Mouse (Mus musculus): ENCODE data around the gene Psmb8. TPM values are rescaled to one million over a fixed set of nuclear protein-coding genes. Genes with fewer than 3 reads are reported as not detected.
A peak's percentile ranks its signal among the peaks of the same experiment; 100 is the strongest.

Psmb8 gene
- total and polyA plus RNA-seq, 2 experiments from 2014 or later: 2.8 to 4.2 TPM

GRCm38 (mm10) chr17:34210599-34210998 lies 13.1 kb downstream of the Psmb8 start:
- no peak for TF ChIP-seq CTCF (IDR thresholded peaks at IDR 0.05)
- no peak for DNase-seq (ENCODE audit: low spot score)
- 69% methylated on average over 3 of the region's 3 CpGs for WGBS

DNA sequence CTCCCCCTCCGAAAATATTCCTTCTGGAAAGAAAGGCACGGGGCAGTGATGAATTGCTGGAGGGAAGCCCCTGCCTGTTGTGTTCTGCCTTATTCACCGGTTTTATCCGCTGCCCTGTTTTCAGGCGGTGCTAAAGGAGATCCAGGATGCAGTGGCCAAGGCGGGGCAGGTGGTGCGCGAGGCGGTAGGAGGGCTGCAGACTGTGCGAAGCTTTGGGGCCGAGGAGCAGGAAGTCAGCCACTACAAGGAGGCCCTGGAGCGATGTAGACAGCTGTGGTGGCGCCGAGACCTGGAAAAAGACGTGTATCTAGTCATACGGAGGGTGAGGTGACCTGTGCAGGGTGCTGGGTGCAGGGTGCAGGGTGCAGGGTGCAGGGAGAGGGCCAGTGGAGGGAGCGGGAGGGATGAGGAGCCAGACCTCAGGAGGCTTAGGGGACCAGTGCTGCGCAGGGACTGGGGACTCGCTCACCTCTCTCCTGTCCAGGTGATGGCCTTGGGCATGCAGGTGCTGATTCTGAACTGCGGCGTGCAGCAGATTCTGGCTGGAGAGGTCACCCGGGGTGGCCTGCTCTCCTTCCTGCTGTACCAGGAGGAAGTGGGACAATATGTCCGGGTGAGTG lies 14.3 kb downstream of the Psmb8 start:
- no peak overlapping the region for H3K9ac ChIP-seq (replicated peaks; ENCODE audit: low read length, poor library complexity, severe bottlenecking)
- no peaks in the 10 kb centered on the region for H3K9me3 ChIP-seq (ENCODE audit: low read length)
- WGBS: 22% methylated on average over 23 of the region's 23 CpGs
- ATAC-seq (ENCODE audit: low FRiP score) (no peak), DNase-seq (ENCODE audit: low spot score) (no peak)
- no peak overlapping the region for H3K27ac ChIP-seq (ENCODE audit: low read depth, low read length)
- H3K4me1 ChIP-seq (ENCODE audit: insufficient read depth, low read length): no peaks in the 10 kb centered on the region
- peaks cover 33% of the 10 kb centered on the region for H3K27me3 ChIP-seq (ENCODE audit: insufficient read depth, low read length)
- H3K4me2 ChIP-seq (ENCODE audit: low read depth, low read length, poor library complexity, severe bottlenecking): peak overlapping the region; percentile 20; the same call in 1 of the 2 replicates
- H3K36me3 ChIP-seq (ENCODE audit: insufficient read depth, low read length): no peaks in the 10 kb centered on the region
- no peak for TF ChIP-seq CTCF (IDR thresholded peaks at IDR 0.05)
- no peak overlapping the region for H3K4me3 ChIP-seq (ENCODE audit: low read depth, low read length)

More at GRCm38 (mm10) chr17:34210599-34210998, 13.1 kb downstream of the Psmb8 start:
- no peaks in the 10 kb centered on the region for H3K36me3 ChIP-seq (ENCODE audit: insufficient read depth, low read length)
- no peak overlapping the region for H3K4me2 ChIP-seq (ENCODE audit: low read depth, low read length, poor library complexity, severe bottlenecking)
- ATAC-seq (ENCODE audit: low FRiP score): no peak
- H3K27ac ChIP-seq (ENCODE audit: low read depth, low read length): no peak overlapping the region
- H3K9me3 ChIP-seq (ENCODE audit: low read length): no peaks in the 10 kb centered on the region
- H3K27me3 ChIP-seq (ENCODE audit: insufficient read depth, low read length): peaks cover 37% of the 10 kb centered on the region
- H3K4me3 ChIP-seq (ENCODE audit: low read depth, low read length): no peak overlapping the region
- no peaks in the 10 kb centered on the region for H3K4me1 ChIP-seq (ENCODE audit: insufficient read depth, low read length)
- no peak overlapping the region for H3K9ac ChIP-seq (replicated peaks; ENCODE audit: low read length, poor library complexity, severe bottlenecking)

- H3K4me1 ChIP-seq (ENCODE audit: insufficient read depth, low read length): no peaks in the 10 kb centered on the region
- no peaks in the 10 kb centered on the region for H3K9me3 ChIP-seq (ENCODE audit: low read length)
- H3K27me3 ChIP-seq (ENCODE audit: insufficient read depth, low read length): peaks cover 30% of the 10 kb centered on the region
- no peaks in the 10 kb centered on the region for H3K36me3 ChIP-seq (ENCODE audit: insufficient read depth, low read length)
- peak overlapping the region; percentile 28; the same call in 1 of the 2 replicates for H3K4me2 ChIP-seq (ENCODE audit: low read depth, low read length, poor library complexity, severe bottlenecking)
- WGBS: 46% methylated on average over 21 of the region's 21 CpGs
- H3K27ac ChIP-seq (ENCODE audit: low read depth, low read length): no peak overlapping the region
- 0 out of 2 replicates have a peak overlapping the region, but pooled peaks have one; percentile 10 for H3K4me3 ChIP-seq (ENCODE audit: low read depth, low read length)
- no peak for TF ChIP-seq CTCF (IDR thresholded peaks at IDR 0.05)
- DNase-seq (ENCODE audit: low spot score): no peak
- ATAC-seq (ENCODE audit: low FRiP score): no peak
- H3K9ac ChIP-seq (replicated peaks; ENCODE audit: low read length, poor library complexity, severe bottlenecking): no peak overlapping the region
Measured at GRCm38 (mm10) chr17:34213936-34214335, 16.4 kb downstream of the Psmb8 start.

DNA sequence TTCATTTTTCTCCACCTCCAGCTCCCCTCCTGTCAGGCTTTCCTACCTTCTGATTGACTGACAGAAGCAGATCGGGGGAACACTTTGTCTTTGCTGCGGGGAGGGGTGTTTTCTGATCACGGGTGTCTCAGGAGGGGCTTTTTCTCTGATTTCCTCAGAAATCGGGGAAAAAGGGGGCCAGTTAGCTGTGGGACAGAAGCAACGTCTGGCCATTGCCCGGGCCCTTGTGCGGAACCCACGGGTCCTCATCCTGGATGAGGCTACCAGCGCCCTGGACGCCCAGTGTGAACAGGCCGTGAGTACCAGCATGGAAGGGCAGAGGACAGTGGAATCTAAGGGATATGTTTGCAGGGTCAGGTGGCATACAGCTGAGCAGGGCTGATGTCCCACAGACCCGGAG lies 17.7 kb downstream of the Psmb8 start:
- Histone ChIP-seq H3K9me3 (ENCODE audit: low read length) (no peaks in the 10 kb centered on the region), H3K4me3 (ENCODE audit: low read depth, low read length) (no peak overlapping the region), H3K4me2 (ENCODE audit: low read depth, low read length, poor library complexity, severe bottlenecking) (no peak overlapping the region), H3K36me3 (ENCODE audit: insufficient read depth, low read length) (no peaks in the 10 kb centered on the region), H3K9ac (replicated peaks; ENCODE audit: low read length, poor library complexity, severe bottlenecking) (no peak overlapping the region), H3K4me1 (ENCODE audit: insufficient read depth, low read length) (no peaks in the 10 kb centered on the region), H3K27ac (ENCODE audit: low read depth, low read length) (no peak overlapping the region), H3K27me3 (ENCODE audit: insufficient read depth, low read length) (peaks cover 22% of the 10 kb centered on the region)
- ATAC-seq (ENCODE audit: low FRiP score) (no peak), DNase-seq (ENCODE audit: low spot score) (no peak)
- TF ChIP-seq CTCF (IDR thresholded peaks at IDR 0.05): no peak
- 87% methylated on average over 12 of the region's 12 CpGs for WGBS

DNA sequence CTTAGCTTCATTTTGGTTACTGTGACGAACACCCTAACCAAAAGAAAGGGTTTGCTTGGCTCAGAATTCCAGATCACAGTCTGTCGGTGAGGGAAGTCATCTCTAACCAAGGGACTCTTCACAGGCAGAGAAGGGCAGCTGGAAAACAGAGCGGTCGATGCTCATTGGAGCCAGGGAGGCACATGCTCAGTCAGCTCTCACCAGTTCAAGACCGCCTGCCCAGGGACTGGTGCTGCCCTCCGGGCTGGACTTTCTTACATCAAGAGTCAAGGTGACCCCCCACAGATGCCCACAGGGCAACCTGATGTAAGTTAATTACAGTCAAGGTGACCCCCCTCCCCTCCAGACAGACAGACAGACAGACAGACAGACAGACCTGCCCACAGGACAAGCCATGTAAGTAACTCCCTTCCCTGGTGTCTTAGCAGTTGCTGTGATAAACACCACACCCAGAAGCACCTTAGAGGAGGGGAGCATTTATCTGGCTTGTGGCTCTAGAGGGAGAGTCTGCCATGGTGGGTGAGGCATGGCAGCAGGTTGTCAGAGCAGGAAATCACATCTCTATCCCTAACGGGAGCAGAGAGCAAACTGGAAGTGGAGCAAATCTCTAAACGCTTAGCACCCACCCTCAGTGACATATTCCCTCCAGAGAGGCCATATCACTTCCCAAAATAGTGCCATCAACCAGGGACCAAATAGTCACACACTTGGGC lies 19.9 kb downstream of the Psmb8 start:
- no peak overlapping the region for H3K9ac ChIP-seq (replicated peaks; ENCODE audit: low read length, poor library complexity, severe bottlenecking)
- ATAC-seq (ENCODE audit: low FRiP score) (no peak), DNase-seq (ENCODE audit: low spot score) (no peak)
- peaks cover 16% of the 10 kb centered on the region for H3K27me3 ChIP-seq (ENCODE audit: insufficient read depth, low read length)
- H3K4me3 ChIP-seq (ENCODE audit: low read depth, low read length): no peak overlapping the region
- no peaks in the 10 kb centered on the region for H3K9me3 ChIP-seq (ENCODE audit: low read length)
- H3K4me1 ChIP-seq (ENCODE audit: insufficient read depth, low read length): no peaks in the 10 kb centered on the region
- no peak for TF ChIP-seq CTCF (IDR thresholded peaks at IDR 0.05)
- no peaks in the 10 kb centered on the region for H3K36me3 ChIP-seq (ENCODE audit: insufficient read depth, low read length)
- WGBS: 87% methylated on average over 8 of the region's 8 CpGs
- H3K27ac ChIP-seq (ENCODE audit: low read depth, low read length): no peak overlapping the region
- no peak overlapping the region for H3K4me2 ChIP-seq (ENCODE audit: low read depth, low read length, poor library complexity, severe bottlenecking)

- H3K36me3 ChIP-seq (ENCODE audit: insufficient read depth, low read length): no peaks in the 10 kb centered on the region
- peaks cover 13% of the 10 kb centered on the region for H3K27me3 ChIP-seq (ENCODE audit: insufficient read depth, low read length)
- H3K4me2 ChIP-seq (ENCODE audit: low read depth, low read length, poor library complexity, severe bottlenecking): no peak overlapping the region
- H3K9ac ChIP-seq (replicated peaks; ENCODE audit: low read length, poor library complexity, severe bottlenecking): no peak overlapping the region
- DNase-seq (ENCODE audit: low spot score) (no peak), ATAC-seq (ENCODE audit: low FRiP score) (no peak)
- no peak overlapping the region for H3K27ac ChIP-seq (ENCODE audit: low read depth, low read length)
- 92% methylated on average over 5 of the region's 5 CpGs for WGBS
- no peaks in the 10 kb centered on the region for H3K9me3 ChIP-seq (ENCODE audit: low read length)
- no peak for TF ChIP-seq CTCF (IDR thresholded peaks at IDR 0.05)
- no peaks in the 10 kb centered on the region for H3K4me1 ChIP-seq (ENCODE audit: insufficient read depth, low read length)
- no peak overlapping the region for H3K4me3 ChIP-seq (ENCODE audit: low read depth, low read length)
Measured at GRCm38 (mm10) chr17:34217986-34218385, 20.5 kb downstream of the Psmb8 start.
